Mouse (Mus musculus) erythroblast, embryonic 14.5 days (primary cell): ENCODE measurements around the gene Lyve1.

Experiments
- GATA1 ChIP-seq: IDR thresholded peaks from 2 replicates; pipeline ENCODE4 v1.6.1; 2012; ENCODE audit warnings: low read length, inconsistent platforms, mixed read lengths
- TAL1 ChIP-seq: IDR thresholded peaks from 3 replicates; pipeline ENCODE4 v1.6.1; 2012; ENCODE audit warnings: low read length, inconsistent platforms, mixed read lengths

DNA sequence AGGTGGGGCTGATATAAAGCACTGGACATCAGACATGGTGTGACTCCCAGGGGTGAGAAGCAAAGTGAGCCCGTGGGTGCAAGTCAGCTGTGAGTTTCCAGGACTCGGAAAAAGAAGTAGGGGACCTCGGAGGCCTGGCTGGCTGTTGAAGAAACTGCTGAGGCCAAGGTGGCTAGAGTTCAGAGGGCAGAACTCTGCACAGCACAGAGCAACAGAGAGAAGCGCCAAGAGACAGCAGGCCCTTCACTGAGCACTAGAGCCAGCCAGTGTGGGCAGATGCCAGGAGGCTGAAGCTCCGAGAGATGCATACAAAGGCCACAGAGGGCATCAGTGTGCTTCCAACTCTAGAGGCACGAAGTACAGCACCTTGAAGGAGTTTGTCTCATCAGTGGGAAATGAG lies 44.8 kb downstream of the Lyve1 start:
- TF ChIP-seq GATA1 (no peak), TAL1 (no peak)
